Mouse (Mus musculus): ENCODE measurements around the gene Tmeff2. TPM values are rescaled to one million over a fixed set of nuclear protein-coding genes. Genes with fewer than 3 reads are reported as not detected.
"Not testable (repeated sequence)": the region's sequence is repeated elsewhere in the genome, so short reads cannot be mapped to it uniquely, and the experiment has no call there.

Gene Tmeff2
- 0.23 and 0.56 TPM in 2 replicates for polyA plus RNA-seq (2012; rRNA removed)

DNA sequence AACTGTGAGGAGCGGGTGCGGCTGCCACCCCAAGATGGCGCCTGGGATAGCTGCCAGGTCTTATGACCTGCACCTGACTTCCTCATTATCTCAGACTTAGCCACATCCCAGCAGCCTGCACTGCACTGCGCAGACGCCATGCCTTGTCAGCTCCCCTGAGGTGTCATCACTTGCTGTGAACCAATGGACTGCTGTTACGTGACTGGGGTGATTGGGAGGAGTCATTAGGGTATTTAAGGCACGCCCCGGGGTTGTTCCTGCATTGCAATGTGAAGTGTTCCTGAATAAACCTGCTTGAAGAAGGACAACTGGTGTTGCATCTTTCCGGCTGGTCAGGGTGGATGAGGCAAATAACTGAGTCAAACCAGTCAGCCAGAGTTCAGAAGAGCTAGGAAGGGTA is at the start of gene Tmeff2:
Tmeff2 (plus strand) TSS at position 262 of the 400 bp plus-strand sequence.
- DNase-seq (ENCODE audit: low read depth, low spot score) = not testable (repeated sequence)
- 74% methylated on average over 9 of the region's 9 CpGs for WGBS

DNA sequence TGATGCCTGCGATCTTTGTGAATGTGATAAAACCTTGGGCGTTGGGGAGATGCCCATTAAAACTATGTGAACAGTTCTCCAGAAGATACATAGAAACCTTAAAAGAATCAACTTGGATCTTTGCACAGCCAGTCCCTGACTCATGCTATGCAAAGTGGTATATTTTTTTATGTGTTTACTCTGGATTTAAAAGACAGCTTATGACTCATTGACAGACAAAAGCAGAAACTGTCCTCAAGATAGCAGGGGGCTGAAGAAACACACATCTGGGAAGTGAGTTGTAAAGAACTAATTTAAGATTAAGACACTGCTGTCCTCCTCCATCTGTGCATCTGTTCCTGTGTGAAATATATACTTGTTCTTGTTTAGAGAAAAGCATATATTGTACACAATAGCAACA is 38.9 kb upstream of the Tmeff2 start:
- WGBS = 35% methylated on average over 2 of the region's 2 CpGs
- DNase-seq (ENCODE audit: low read depth, low spot score) = no peak

DNA sequence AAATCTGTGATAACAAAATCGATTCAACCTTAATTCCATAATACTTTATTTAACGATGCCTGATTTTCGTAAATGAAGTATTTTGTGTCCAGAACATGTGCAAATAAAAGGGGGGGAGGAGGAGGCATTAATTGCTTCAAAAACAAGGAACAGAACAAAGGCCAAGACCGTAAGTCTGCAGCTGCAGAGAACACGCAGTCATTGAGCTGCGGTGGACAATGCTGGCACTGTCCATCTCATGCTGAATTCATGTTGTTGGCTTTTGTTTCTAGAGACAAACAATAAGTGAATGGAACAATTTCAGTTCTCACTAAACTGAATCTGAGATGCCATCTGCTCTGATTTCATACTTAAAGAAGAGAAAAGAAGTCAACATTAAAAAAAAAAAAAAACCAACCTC is 2.8 kb upstream of the Tmeff2 start:
- DNase-seq (ENCODE audit: low read depth, low spot score) = no peak
- 65% methylated on average over 6 of the region's 6 CpGs for WGBS

DNA sequence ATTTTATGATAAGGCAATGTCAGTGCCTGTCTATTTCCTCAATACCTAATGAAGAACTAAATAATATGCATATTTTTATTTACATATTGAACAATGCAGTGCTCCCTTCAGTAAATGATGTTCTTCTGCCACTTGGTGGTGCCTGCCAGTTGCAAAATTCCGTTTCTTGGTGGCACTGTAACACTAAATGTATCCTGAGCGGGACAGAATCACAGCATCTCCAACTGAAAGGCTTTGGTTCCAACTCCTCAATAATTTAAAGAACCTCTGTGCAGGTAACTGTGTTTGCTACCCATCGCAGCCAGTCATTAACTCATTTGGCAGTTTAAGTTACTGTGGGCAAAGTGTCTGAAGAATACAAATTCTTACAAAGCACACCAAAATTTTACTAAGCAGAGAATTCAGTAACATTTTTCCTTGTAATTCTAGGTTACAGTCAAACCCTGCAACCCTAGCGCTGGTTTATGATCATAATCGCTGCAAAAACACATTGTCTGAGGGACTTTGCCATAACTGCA is 24.4 kb downstream of the Tmeff2 start:
- DNase-seq (ENCODE audit: low read depth, low spot score) = no peak
- 53% methylated on average over 5 of the region's 5 CpGs for WGBS

DNA sequence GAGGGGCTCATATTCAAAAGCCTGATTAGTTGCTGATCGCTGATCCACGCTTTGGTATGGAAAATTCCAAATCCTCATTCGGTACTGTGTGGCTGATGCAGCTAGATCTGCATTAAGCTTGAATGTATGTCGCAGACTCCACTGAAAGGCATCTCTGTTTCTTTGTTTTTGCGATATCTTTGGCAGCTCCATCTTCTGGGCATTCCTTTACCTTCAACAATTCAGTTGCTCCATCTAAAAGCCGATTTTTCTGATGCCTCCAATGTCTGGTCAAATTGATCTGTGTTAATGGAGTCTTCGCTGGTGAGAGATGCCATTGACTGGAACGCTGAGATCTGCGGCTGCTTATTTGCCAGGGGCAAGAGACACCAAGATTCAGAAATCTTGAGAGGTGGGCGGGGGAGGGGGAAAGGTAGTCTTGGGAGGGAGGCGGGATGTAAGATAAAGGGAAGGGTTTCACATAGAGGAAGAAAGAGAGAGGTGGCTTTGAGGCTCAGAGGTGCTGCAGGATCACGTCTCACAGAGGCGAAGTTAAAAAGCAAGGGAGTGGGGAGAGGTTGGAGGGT is 25.0 kb downstream of the Tmeff2 start:
- DNase-seq (ENCODE audit: low read depth, low spot score) = no peak
- 20% methylated on average over 13 of the region's 13 CpGs for WGBS

DNA sequence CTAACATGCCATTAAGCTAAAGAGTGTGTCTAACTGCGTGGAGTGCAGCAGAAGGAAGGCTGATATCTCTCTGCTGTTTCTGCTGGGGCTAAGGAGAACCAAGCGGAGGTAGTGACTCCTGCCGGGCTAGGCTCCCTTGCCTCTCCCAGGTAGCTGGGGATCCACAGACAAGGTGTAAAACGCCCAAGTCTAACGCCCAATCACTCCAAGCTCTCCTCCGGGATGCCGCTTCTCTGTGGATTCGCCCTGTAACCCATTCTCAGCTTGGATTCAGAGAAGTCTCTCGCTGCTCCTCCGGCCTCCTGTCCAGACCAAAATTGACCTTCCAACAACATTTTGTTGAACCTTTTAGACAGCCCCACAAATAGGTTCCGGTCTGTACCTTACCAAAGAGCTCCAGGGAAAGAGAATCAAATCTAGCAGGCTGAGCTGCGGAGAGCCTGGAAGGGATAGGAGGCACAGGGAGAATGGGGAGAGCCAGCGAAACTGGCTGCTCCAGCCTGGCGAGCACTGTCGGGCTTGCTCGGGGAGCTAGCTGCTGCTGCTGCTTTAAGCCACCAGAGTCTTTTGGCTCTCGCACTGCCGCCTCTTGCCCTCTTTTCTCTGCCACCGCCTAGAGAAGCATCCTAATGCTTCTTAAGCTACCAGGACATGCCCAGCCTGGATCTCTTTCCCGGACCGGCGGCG is 26.1 kb downstream of the Tmeff2 start:
- DNase-seq (ENCODE audit: low read depth, low spot score) = no peak
- 4% methylated on average over 23 of the region's 23 CpGs for WGBS

DNA sequence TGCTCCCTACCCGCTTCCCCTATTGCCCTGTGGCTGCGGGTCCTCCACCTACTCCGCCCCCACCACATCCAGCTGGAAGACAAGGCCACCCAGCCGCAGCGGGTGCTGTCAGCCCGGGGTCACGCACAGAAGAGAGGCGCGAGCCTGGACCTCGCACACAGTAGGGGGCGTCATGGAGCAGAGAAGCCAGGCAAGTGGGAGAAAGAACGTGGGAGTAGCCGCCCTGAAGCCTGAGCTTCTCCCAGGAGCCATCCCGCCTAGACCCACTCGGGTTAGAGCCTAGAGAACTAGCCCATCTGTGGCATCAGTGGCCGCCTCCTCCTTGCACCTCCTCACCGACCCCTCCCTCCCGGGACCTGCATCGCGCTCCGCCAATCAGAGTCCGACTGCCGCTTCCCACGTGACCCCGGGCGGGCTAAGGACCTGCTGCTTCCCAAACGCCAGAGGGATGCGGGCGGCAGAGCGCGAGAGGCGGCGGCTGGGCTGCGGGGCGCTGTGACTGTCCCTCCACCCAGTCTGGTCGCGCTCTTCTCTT is 26.7 kb downstream of the Tmeff2 start:
- 1% methylated on average over 37 of the region's 37 CpGs for WGBS
- DNase-seq (ENCODE audit: low read depth, low spot score) = peak; percentile 7

DNA sequence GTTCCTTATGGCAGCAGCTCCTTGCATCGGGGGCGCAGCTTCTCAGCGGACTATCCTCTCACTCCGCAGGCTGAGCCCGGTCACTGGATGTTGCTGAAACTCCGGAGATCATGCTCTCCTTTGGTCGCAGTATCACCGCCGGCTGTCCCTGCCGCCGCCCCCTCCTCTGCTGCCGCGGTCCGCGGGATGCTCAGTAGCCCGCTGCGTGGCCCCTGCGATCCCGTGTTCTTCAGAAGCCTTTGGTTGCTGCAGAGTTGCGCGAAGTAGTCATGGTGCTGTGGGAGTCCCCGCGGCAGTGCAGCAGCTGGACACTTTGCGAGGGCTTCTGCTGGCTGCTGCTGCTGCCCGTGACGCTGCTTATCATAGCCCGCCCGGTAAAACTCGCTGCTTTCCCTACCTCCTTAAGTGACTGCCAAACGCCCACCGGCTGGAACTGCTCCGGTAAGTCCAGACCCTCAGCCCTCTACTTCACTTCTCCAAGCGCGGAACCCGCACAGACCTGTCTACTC is 27.3 kb downstream of the Tmeff2 start:
- DNase-seq (ENCODE audit: low read depth, low spot score) = no peak
- WGBS = 1% methylated on average over 35 of the region's 35 CpGs

DNA sequence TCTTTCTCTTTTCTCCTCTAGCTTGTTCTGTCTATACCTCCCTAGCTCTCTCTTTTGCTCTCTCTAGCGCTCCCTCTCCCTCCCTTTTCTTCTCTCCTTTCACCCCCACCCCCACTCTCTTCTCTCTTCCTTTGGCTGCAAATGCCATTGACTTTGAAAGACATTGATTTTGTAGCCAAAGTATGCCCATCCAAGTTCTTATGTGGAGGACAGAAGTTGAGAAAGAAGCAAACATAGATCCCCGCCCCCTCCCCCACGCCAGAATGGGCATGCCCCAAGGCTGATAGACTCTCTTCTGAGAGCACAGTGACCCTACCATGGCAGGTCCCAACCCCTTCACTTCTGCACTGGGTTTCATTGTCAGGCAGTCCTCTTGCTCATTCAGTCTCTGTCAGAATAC is 28.3 kb downstream of the Tmeff2 start:
- DNase-seq (ENCODE audit: low read depth, low spot score) = no peak
- 39% methylated on average over 3 of the region's 3 CpGs for WGBS

DNA sequence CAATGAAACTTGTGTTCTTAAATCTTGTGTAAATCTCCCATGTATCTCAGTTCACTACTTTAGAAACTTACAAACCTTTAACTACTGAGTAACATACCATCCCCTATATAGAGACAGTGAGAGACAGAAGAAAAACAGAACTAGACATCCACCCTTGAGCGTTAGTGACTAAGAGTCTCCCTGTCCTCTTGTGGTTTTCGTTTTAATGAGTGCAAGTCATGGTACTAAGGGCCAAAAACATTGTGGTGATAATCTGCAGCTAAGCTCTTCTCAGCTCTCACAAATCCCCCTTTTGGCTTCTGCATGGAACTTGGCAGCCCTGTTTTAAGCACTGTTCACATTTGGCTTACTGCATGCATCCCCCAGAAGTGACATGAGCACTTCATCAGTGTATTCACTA is 34.6 kb downstream of the Tmeff2 start:
- no peak for DNase-seq (ENCODE audit: low read depth, low spot score)
- 55% methylated on average over 2 of the region's 2 CpGs for WGBS

DNA sequence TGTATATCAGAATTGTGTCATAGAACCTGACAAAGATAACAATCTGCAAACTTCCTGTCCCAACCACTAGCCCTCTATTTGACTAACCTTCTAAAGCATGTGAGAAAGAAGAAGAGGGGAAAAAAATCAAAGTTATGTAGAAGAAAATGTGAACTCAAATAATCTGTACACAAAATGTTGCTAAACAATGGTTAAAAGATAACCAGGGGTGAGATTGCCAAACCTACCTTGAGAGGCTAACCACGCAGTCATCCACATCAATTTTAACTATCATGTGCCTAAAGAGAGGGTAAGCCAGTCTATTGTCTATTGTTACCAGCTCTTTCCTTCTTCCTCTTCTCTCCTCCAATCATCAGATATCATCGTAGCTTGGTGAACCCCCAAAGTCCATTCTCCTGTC is 35.0 kb downstream of the Tmeff2 start:
- WGBS = 60% methylated on average over 2 of the region's 2 CpGs
- DNase-seq (ENCODE audit: low read depth, low spot score) = no peak

DNA sequence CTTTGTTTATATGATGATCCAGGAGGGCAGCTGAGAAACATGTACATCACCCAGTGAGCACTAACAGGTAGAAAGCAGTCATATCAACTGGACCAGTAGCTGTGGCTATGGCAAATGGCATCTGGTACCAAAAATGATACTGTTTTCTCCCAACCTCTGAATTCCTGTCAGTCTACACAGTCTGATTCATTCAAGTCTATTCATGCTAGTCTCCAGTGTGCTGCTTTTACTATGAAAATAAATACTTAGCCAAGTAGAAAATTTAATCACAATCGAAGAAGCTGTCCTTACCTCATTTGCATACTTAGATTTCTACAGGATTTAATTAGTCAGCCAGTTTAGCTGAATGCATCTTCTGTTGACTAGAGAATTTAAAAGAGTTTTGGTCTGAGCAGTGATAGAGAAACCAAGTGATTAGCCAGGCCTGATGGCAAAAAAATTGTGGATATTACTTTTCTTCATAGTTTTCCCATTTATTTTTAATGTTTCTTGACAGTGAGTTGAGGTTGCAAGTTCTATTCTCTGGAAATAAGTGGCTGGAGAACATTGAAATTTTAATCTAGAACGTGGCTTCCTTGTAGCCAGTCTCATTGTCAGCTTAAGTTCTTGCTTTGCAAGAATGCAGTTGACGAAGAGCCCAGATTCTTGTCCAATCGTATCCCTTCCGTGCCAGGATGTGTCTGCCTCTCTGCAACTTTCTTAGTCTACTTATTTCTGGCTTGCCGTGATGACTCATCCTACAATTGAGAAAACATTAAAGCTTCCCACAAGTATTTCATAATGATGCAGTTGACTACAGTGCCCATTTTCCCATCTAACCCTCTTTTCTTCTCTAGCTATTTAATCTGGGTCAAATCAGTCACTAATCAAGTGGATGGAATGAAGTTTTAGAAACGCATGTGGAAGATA is 39.9 kb downstream of the Tmeff2 start:
- 68% methylated on average over 7 of the region's 7 CpGs for WGBS
- DNase-seq (ENCODE audit: low read depth, low spot score) = no peak

DNA sequence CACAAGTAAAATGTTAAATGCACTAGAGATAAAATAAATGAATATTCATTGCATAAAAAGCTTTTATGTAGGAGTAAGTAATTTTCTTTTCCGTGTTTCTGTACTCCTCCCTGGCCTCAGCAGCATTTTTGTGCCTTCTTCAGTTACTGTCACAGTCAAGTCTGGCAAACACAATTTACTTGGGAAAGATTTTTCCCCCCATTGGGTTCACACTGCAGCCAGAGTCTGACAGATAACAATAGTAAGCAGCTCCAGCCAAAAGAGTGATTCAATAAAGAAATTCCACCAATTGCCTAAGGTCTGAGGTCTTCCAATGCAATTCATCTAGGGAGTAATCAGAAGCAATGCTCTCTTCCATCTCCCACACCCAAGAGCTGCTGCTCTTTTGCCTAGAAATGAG is 48.1 kb downstream of the Tmeff2 start:
- 55% methylated on average over 1 of the region's 1 CpGs for WGBS
- DNase-seq (ENCODE audit: low read depth, low spot score) = no peak

DNA sequence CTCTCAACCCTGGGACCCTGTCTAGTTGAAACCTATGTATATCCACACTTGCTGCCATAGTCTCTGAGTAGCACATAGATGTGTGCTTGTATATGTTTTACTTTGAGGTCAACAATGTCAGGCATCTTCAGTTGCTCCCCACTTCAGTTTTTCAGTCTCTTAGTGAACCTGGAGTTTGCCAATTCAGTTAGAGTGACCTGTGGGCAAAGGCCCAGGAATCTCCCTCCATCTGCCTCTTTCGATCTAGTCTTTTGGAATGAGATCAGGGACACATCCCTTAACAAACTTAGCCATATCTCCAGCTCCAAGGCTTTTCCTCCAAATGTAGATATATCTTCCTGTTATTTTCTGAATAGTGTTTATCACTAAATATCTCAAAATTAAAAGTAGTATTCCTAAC is 58.4 kb downstream of the Tmeff2 start:
- DNase-seq (ENCODE audit: low read depth, low spot score) = no peak
- WGBS = 82% methylated on average over 1 of the region's 1 CpGs

DNA sequence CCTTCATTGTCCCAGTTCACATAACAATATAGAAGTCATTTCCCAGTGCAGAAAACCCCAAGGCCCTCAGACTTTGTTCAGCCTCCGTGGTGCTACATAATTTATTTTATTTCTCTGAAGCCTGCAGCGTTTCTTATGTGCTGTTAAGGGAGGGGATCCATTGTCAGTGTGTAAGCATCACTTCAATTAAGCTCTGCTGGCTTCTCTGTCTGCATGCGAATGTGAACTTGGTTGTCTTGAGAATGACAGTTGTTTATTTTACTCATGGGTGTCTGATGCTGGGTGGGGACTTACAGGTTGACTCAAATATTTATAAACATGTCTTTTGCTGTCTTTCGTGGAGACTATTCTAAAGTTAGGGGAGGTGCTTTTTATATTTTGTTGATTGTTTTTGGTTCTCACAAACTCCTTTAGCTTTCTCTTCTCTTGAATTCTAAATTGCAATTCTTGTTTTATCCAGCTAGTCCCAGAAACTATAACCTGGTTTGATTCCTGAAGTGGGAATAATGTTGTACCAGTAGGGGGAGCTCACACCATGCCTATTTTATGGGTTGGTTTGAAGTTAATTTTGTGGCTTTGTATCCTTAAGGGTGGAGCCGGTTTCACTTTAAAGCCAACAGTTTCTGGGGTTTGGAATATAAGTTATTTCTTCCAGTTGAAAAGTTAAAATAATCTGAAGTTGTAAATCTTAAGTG is 61.7 kb downstream of the Tmeff2 start:
- DNase-seq (ENCODE audit: low read depth, low spot score) = peak; percentile 11
- 35% methylated on average over 5 of the region's 5 CpGs for WGBS

DNA sequence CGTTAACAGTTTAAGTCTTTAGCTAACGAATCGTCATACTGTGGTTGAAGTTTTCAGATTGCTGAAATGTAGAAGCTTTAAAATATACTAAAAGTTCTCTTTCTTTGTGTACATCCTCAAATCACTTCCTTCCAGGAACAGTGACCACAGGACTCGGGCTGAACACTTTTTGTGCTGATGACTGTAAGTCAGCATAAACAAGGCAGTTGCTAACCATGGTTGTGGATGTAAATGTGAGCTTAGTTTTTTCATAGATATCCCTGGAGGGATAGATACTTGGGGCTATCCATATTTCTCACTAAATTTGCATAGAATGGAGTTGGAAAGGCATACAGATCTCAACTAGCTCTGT is 62.2 kb downstream of the Tmeff2 start:
- WGBS = 29% methylated on average over 4 of the region's 4 CpGs
- DNase-seq (ENCODE audit: low read depth, low spot score) = no peak

DNA sequence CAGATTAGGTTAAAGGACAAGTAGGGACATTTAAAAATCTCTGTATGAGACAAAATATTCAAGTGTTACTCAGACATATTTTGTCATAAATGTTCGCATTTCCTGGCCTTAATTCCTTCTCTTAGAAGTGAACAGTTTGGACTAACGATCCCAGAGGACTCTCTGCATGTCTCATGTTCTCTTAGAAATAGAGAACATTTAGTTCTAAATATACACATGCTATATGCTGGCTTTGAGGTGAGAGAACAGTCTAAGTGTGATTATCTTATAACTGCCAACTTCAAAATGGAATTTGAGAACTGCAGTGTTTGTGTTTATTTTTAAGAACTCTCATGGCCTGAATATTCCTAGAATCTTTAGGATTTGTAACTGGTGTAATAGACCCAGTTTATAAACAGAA is 69.2 kb downstream of the Tmeff2 start:
- 78% methylated on average over 2 of the region's 2 CpGs for WGBS

DNA sequence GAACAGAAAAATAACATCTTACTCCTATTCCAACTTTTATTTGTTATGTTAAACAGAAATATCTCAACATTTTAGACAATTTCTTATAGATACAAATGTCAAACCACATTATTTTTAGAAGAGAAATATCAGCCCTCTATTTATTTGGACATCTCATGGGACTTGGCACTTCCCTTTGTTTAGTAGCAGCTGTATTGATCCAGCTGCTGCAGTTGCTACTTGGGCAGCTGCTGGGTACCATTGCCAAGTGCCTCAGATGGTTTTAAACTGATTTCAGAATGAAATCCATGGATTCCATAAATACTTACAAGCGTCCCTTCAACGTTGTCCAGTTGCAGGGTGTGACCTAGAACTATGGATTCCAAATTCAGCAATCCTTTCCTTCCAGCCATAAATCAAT is 70.4 kb downstream of the Tmeff2 start:
- WGBS = 46% methylated on average over 2 of the region's 2 CpGs
- DNase-seq (ENCODE audit: low read depth, low spot score) = no peak

More for the DNA sequence above, 69.2 kb downstream of the Tmeff2 start:
- no peak for DNase-seq (ENCODE audit: low read depth, low spot score)
